Mouse (Mus musculus): ENCODE results near the gene Btla.

DNA sequence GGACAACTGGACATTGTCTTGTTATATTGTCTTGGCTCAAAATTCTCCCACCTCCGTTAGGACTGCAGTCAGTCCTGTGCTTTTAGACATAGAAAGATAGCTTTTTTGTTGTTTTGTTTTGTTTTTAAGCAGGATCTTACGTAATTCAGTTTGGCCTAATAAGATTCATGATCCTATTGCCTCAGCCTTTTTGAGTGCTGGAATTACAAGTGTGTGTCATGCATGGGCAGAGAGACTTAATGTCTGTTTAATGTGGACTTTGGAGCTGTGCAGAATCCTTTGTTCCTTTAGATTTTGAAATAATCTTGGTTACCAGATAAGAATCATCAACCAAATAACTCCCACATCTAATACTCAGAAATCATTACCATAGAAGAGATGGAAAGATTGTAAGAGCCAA, 45.6 kb upstream of the Btla start:
- TF ChIP-seq POLR2A (IDR thresholded peaks at IDR 0.05; ENCODE audit: insufficient read depth, low read depth, low read length): no peak
- TF ChIP-seq EP300 (IDR thresholded peaks at IDR 0.05; ENCODE audit: insufficient read depth, low read depth, low read length): no peak

All from heart, adult 2 months (tissue).